Mouse (Mus musculus) embryonic facial prominence, embryonic 13.5 days (tissue): ENCODE results near the gene Irf2. TPM values are rescaled to one million over a fixed set of nuclear protein-coding genes. Genes with fewer than 3 reads are reported as not detected.
A peak's percentile ranks its signal among the peaks of the same experiment; 100 is the strongest.

Source experiments
- ATAC-seq: fragments of 200-750 bp; cut with Nextera tagmentation; 2 replicates; pipeline ENCODE4 v1.8.0; 2017; ENCODE audit warnings: low read depth; ENCODE audit not compliant: insufficient number of reproducible peaks, insufficient read depth, low FRiP score, low TSS enrichment
- H3K27ac ChIP-seq: fragments of 300-500 bp; sonication (generic); 2 replicates; pipeline ENCODE4 v1.5.1; 2015; ENCODE audit warnings: moderate library complexity, mild to moderate bottlenecking, inconsistent platforms
- H3K27me3 ChIP-seq: fragments of 300-500 bp; sonication (generic); 2 replicates; pipeline ENCODE4 v1.6.1; 2015; ENCODE audit warnings: mild to moderate bottlenecking, inconsistent platforms
- H3K36me3 ChIP-seq: fragments of 300-500 bp; sonication (generic); 2 replicates; pipeline ENCODE4 v1.6.1; 2015; ENCODE audit warnings: mild to moderate bottlenecking, inconsistent platforms
- H3K4me1 ChIP-seq: fragments of 300-500 bp; sonication (generic); 2 replicates; pipeline ENCODE4 v1.6.1; 2015; ENCODE audit warnings: inconsistent platforms
- H3K4me2 ChIP-seq: fragments of 300-500 bp; sonication (generic); 2 replicates; pipeline ENCODE4 v1.6.1; 2015; ENCODE audit warnings: moderate library complexity, mild to moderate bottlenecking, inconsistent platforms
- H3K4me3 ChIP-seq: fragments of 300-500 bp; sonication (generic); 2 replicates; pipeline ENCODE4 v1.5.1; 2015; ENCODE audit warnings: mild to moderate bottlenecking, inconsistent platforms
- H3K9ac ChIP-seq: fragments of 300-500 bp; sonication (generic); 2 replicates; pipeline ENCODE4 v1.6.1; 2015; ENCODE audit warnings: mild to moderate bottlenecking, inconsistent platforms
- H3K9me3 ChIP-seq: fragments of 300-500 bp; sonication (generic); 2 replicates; pipeline ENCODE4 v1.6.1; 2016; ENCODE audit warnings: inconsistent platforms
- WGBS: fragments of 180-500 bp; shearing (Covaris S2); methylation state at CpG from one replicate; pipeline ENCODE4 v1.1.7; 2015; ENCODE audit warnings: mixed read lengths; 5-methylcytosine and 5-hydroxymethylcytosine counted together
- polyA plus RNA-seq: library from polyadenylated mRNA; unstranded; fragments of >200 nt; fragmentation: Nextera tagmentation; extraction: Ambion mirVana; gene quantifications from 2 replicates; pipeline ENCODE4 v1.2.1, GENCODE M21; 2015

Gene Irf2
- polyA plus RNA-seq, 1 experiment from 2014 or later = 30.0 TPM

GRCm38 (mm10) chr8:46888575-46888974 lies 149.0 kb downstream of the Irf2 start:
- WGBS = 67% methylated on average over 4 of the region's 4 CpGs
- H3K27ac ChIP-seq = no peak overlapping the region
- H3K4me3 ChIP-seq = no peak overlapping the region
- no peak for ATAC-seq
- no peak overlapping the region for H3K4me2 ChIP-seq
- no peaks in the 10 kb centered on the region for H3K9me3 ChIP-seq
- H3K36me3 ChIP-seq = no peaks in the 10 kb centered on the region
- H3K27me3 ChIP-seq = no peaks in the 10 kb centered on the region
- H3K9ac ChIP-seq = no peak overlapping the region
- H3K4me1 ChIP-seq = peaks cover 18% of the 10 kb centered on the region

GRCm38 (mm10) chr8:46890241-46890640 lies 150.7 kb downstream of the Irf2 start:
- Histone ChIP-seq H3K4me2 (no peak overlapping the region), H3K27me3 (no peaks in the 10 kb centered on the region), H3K4me1 (peaks cover 18% of the 10 kb centered on the region), H3K9ac (no peak overlapping the region), H3K9me3 (no peaks in the 10 kb centered on the region), H3K4me3 (no peak overlapping the region), H3K27ac (no peak overlapping the region), H3K36me3 (no peaks in the 10 kb centered on the region)
- WGBS = 87% methylated on average over 4 of the region's 4 CpGs
- ATAC-seq = no peak

DNA sequence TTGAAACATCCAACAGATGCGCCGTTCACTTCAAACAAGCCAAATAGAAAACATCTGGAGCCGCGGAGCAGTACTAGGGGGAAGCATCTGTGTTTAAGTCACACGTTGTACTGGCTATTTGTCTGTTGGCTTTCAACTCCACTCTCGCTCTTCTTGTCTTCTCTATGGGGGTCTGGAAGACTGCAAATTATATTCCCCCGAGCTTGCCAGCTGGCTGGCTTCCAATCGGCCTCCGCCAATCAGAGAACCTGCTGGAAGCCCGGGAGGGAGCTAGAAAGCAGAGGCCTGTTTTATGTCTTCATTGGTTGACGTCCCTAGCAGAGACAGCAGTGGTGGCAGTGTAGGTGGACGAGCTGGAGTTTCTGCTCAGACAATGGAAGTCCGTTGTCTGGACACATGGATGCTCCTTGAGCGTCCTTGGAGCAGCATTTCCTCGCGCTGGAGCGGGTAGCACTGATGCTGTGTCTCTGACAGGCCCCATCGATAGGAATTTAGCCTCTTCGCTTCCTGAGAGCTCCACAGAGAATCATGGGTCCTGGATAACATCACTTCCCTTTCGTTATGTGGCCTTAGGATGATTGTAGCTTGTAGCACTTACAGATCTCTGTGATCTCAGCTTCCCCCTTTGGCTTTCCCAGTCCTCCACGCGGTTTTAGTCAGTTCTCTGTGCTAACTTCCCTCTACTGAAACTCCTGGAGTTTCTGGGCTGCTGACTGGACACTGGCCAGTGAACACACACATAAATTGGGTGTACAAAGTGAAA lies 153.2 kb downstream of the Irf2 start:
- WGBS = 42% methylated on average over 22 of the region's 22 CpGs
- no peak overlapping the region for H3K4me3 ChIP-seq
- H3K9ac ChIP-seq = peak overlapping the region; percentile 49
- H3K9me3 ChIP-seq = no peaks in the 10 kb centered on the region
- H3K4me2 ChIP-seq = peak overlapping the region; percentile 51
- peak; percentile 80 for ATAC-seq
- H3K27me3 ChIP-seq = no peaks in the 10 kb centered on the region
- peak overlapping the region; percentile 88 for H3K27ac ChIP-seq
- peaks cover 18% of the 10 kb centered on the region for H3K4me1 ChIP-seq
- no peaks in the 10 kb centered on the region for H3K36me3 ChIP-seq

DNA sequence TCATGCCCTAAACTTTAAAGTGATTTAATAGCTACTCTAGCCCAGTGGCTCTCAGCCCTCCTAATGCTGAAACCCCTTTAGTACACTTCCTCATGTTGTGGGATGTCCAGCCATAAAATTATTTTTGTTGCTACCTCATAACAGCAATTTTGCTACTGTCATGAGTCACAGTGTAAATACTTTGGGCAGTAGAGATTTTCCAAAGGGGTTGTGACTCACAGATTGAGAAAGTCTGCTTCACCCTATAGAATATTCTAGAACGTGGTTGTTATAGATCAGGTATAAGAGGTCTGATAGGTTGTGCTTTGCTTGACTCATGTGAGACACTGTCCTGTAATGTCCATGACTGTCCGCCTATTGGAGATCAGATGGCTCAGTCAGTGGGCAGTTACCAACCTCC lies 154.9 kb downstream of the Irf2 start:
- no peak for ATAC-seq
- Histone ChIP-seq H3K4me1 (peaks cover 10% of the 10 kb centered on the region), H3K27ac (no peak overlapping the region), H3K4me3 (no peak overlapping the region), H3K4me2 (no peak overlapping the region), H3K36me3 (no peaks in the 10 kb centered on the region), H3K9ac (no peak overlapping the region), H3K9me3 (no peaks in the 10 kb centered on the region), H3K27me3 (no peaks in the 10 kb centered on the region)
- 93% methylated on average over 2 of the region's 2 CpGs for WGBS

GRCm38 (mm10) chr8:46896005-46896404 lies 156.5 kb downstream of the Irf2 start:
- no peak for ATAC-seq
- Histone ChIP-seq H3K9me3 (no peaks in the 10 kb centered on the region), H3K27me3 (no peaks in the 10 kb centered on the region), H3K9ac (no peak overlapping the region), H3K4me1 (peaks cover 10% of the 10 kb centered on the region), H3K4me2 (no peak overlapping the region), H3K27ac (no peak overlapping the region), H3K36me3 (no peaks in the 10 kb centered on the region), H3K4me3 (no peak overlapping the region)
- 82% methylated on average over 5 of the region's 5 CpGs for WGBS

GRCm38 (mm10) chr8:46896704-46897103 lies 157.2 kb downstream of the Irf2 start:
- 89% methylated on average over 3 of the region's 3 CpGs for WGBS
- Histone ChIP-seq H3K27ac (no peak overlapping the region), H3K9me3 (no peaks in the 10 kb centered on the region), H3K4me1 (peaks cover 10% of the 10 kb centered on the region), H3K27me3 (no peaks in the 10 kb centered on the region), H3K4me2 (no peak overlapping the region), H3K9ac (no peak overlapping the region), H3K4me3 (no peak overlapping the region), H3K36me3 (no peaks in the 10 kb centered on the region)
- ATAC-seq = no peak

Other genes with a start within 250 kb of the Irf2 start
- gene Cenpu, start 187.7 kb upstream of the Irf2 start, polyA plus RNA-seq = 18.0 and 19.7 TPM in 2 replicates
- 15.7 and 17.0 TPM in 2 replicates for gene Primpol, start 122.5 kb upstream of the Irf2 start, polyA plus RNA-seq
- gene Casp3, start 122.4 kb upstream of the Irf2 start, polyA plus RNA-seq = 92.4 and 98.2 TPM in 2 replicates
- gene Enpp6, start 247.2 kb downstream of the Irf2 start, polyA plus RNA-seq = 0.54 and 0.72 TPM in 2 replicates